Mouse (Mus musculus) gastrocnemius, adult 2 months (tissue): ENCODE data around the gene Slc4a2. TPM values are rescaled to one million over a fixed set of nuclear protein-coding genes. Genes with fewer than 3 reads are reported as not detected.

Source experiments
- DNase-seq: peaks from one replicate; pipeline ENCODE4 v3.0.0; 2022
- H3K27ac ChIP-seq: fragments of 200-600 bp; 2 replicates; pipeline ENCODE4 v1.8.1; 2022; ENCODE audit warnings: mild to moderate bottlenecking
- H3K4me3 ChIP-seq: fragments of 200-600 bp; 2 replicates; pipeline ENCODE4 v1.8.1; 2022; ENCODE audit warnings: mild to moderate bottlenecking, moderate library complexity
- CTCF ChIP-seq: fragments of 200-600 bp; IDR thresholded peaks from 2 replicates; pipeline ENCODE4 v1.8.1; 2022; ENCODE audit warnings: antibody characterized with exemption, mild to moderate bottlenecking, moderate library complexity
- intact Hi-C: fragments of 180-260 bp; cut with DNase I; formaldehyde crosslinking; loops from one replicate; pipeline ENCODE4 v1.15.1; 2025
- total RNA-seq, 2 experiments: library from RNA; stranded (reverse); gene quantifications; 2 replicates each; pipeline ENCODE4 v1.2.3; 2021

Slc4a2 gene
- total RNA-seq, 2 experiments from 2014 or later = 14.4 to 16.7 TPM

GRCm38 (mm10) chr5:24420381-24420780 is 3.3 kb upstream of the Slc4a2 start:
- H3K4me3 ChIP-seq = no peak overlapping the region
- H3K27ac ChIP-seq = no peak overlapping the region
- no peak for DNase-seq
- TF ChIP-seq CTCF = no peak
- intact Hi-C loops = no loop called here

- peak overlapping the region; percentile 97 for H3K27ac ChIP-seq
- DNase-seq = no peak
- intact Hi-C loops = no loop called here
- TF ChIP-seq CTCF = no peak
- H3K4me3 ChIP-seq = peak overlapping the region; percentile 78
These were observed 556 bp downstream of the Slc4a2 start for GRCm38 (mm10) chr5:24424004-24424781.

- intact Hi-C loops = no loop called here
These were observed 1.3 kb downstream of the Slc4a2 start for GRCm38 (mm10) chr5:24424861-24425411.

GRCm38 (mm10) chr5:24425421-24426036 is 1.9 kb downstream of the Slc4a2 start:
- intact Hi-C loops = loop anchor here (2.0 kb wide), 1 partner anchor 19 kb away; the partner anchor contains the start of gene Fastk
- DNase-seq = no peak
- peak overlapping the region; percentile 78 for H3K4me3 ChIP-seq
- TF ChIP-seq CTCF = peak; percentile 31; the same call in 1 of the 2 replicates
- peak overlapping the region; percentile 97 for H3K27ac ChIP-seq

More at GRCm38 (mm10) chr5:24424861-24425411, 1.3 kb downstream of the Slc4a2 start:
- Histone ChIP-seq H3K27ac (peak overlapping the region; percentile 97), H3K4me3 (peak overlapping the region; percentile 78)
- no peak for TF ChIP-seq CTCF
- peak; percentile 94 for DNase-seq

- intact Hi-C loops = loop anchor here (2.0 kb wide), 1 partner anchor 19 kb away; the partner anchor contains the start of gene Fastk
- Histone ChIP-seq H3K27ac (peak overlapping the region; percentile 97), H3K4me3 (peak overlapping the region; percentile 78)
- TF ChIP-seq CTCF = no peak
- DNase-seq = no peak
These were observed 2.4 kb downstream of the Slc4a2 start for GRCm38 (mm10) chr5:24426037-24426432.

GRCm38 (mm10) chr5:24426556-24427284 is 3.1 kb downstream of the Slc4a2 start:
- peak overlapping the region; percentile 97; the same call in 1 of the 2 replicates for H3K27ac ChIP-seq
- intact Hi-C loops = loop anchor here (2.0 kb wide), 1 partner anchor 18 kb away; the partner anchor contains the start of gene Fastk

GRCm38 (mm10) chr5:24427285-24427633 is 3.6 kb downstream of the Slc4a2 start:
- Histone ChIP-seq H3K27ac (no peak overlapping the region), H3K4me3 (no peak overlapping the region)
- DNase-seq = no peak
- no peak for TF ChIP-seq CTCF
- intact Hi-C loops = loop anchor here (2.0 kb wide), 1 partner anchor 18 kb away; the partner anchor contains the start of gene Fastk

More at GRCm38 (mm10) chr5:24426556-24427284, 3.1 kb downstream of the Slc4a2 start:
- TF ChIP-seq CTCF = no peak
- no peak for DNase-seq
- peak overlapping the region; percentile 78 for H3K4me3 ChIP-seq

- Histone ChIP-seq H3K27ac (no peak overlapping the region), H3K4me3 (no peak overlapping the region)
- intact Hi-C loops = loop anchor here (2.0 kb wide), 1 partner anchor 17 kb away; the partner anchor contains the start of gene Fastk
- no peak for TF ChIP-seq CTCF
- no peak for DNase-seq
These were observed 4.4 kb downstream of the Slc4a2 start for GRCm38 (mm10) chr5:24427981-24428402.

- Histone ChIP-seq H3K4me3 (no peak overlapping the region), H3K27ac (no peak overlapping the region)
- TF ChIP-seq CTCF = no peak
- DNase-seq = no peak
- intact Hi-C loops = no loop called here
These were observed 5.0 kb downstream of the Slc4a2 start for GRCm38 (mm10) chr5:24428596-24428995.

GRCm38 (mm10) chr5:24433993-24434392 is 10.4 kb downstream of the Slc4a2 start:
- H3K27ac ChIP-seq = no peak overlapping the region
- no peak for DNase-seq
- TF ChIP-seq CTCF = no peak
- intact Hi-C loops = no loop called here
- H3K4me3 ChIP-seq = no peak overlapping the region

GRCm38 (mm10) chr5:24441187-24441586 is 17.6 kb downstream of the Slc4a2 start:
- DNase-seq = no peak
- intact Hi-C loops = no loop called here
- Histone ChIP-seq H3K4me3 (no peak overlapping the region), H3K27ac (no peak overlapping the region)
- TF ChIP-seq CTCF = no peak

GRCm38 (mm10) chr5:24442029-24442428 is 18.4 kb downstream of the Slc4a2 start:
- Histone ChIP-seq H3K4me3 (no peak overlapping the region), H3K27ac (no peak overlapping the region)
- DNase-seq = no peak
- intact Hi-C loops = no loop called here
- TF ChIP-seq CTCF = no peak
